Mouse (Mus musculus) CH12.LX (cell line): ENCODE data around the gene Gas2l1. TPM values are rescaled to one million over a fixed set of nuclear protein-coding genes. Genes with fewer than 3 reads are reported as not detected.

ENCODE experiments used
- DNase-seq: peaks from one replicate; pipeline ENCODE4 v3.0.0-alpha.2; 2013; ENCODE audit errors: extremely low read depth
- H3K27ac ChIP-seq: 2 replicates; pipeline ENCODE4 v1.5.1; 2012; ENCODE audit warnings: low read depth, mild to moderate bottlenecking, control low read depth, moderate library complexity; ENCODE audit not compliant: insufficient read depth
- H3K27me3 ChIP-seq: replicated peaks from 2 replicates; pipeline ENCODE3; 2012; ENCODE audit warnings: inconsistent platforms
- H3K36me3 ChIP-seq, 2 experiments: replicated peaks in 1 of 2; 2 replicates each; pipeline versions ENCODE3 to v1.6.1; 2012; ENCODE audit warnings: inconsistent platforms in 1 of 2, low read length in 1 of 2, mild to moderate bottlenecking in 1 of 2, mixed read lengths in 1 of 2, moderate library complexity in 1 of 2; ENCODE audit not compliant: control insufficient read depth in 1 of 2, insufficient read depth in 1 of 2
- H3K4me1 ChIP-seq, 2 experiments: 2 replicates each; pipeline ENCODE4 v1.6.1; 2012; ENCODE audit warnings: inconsistent platforms in 1 of 2, moderate library complexity in 1 of 2; ENCODE audit not compliant: insufficient read depth in 2 of 2, control insufficient read depth in 1 of 2
- H3K4me2 ChIP-seq: 2 replicates; pipeline ENCODE4 v1.6.1; 2012; ENCODE audit warnings: low read depth, mild to moderate bottlenecking, control low read depth; ENCODE audit not compliant: poor library complexity, insufficient read depth, severe bottlenecking
- H3K4me3 ChIP-seq, 3 experiments: fragments of 150-350 bp in 1 of 3; sonication (generic) in 1 of 3; replicated peaks in 1 of 3; 2 replicates each; pipeline versions ENCODE3 to v1.5.1; 2011 to 2012; ENCODE audit warnings: low read depth in 2 of 3, low read length in 2 of 3, mild to moderate bottlenecking in 2 of 3, moderate library complexity in 2 of 3, control low read depth in 1 of 3, improper control_type of control experiment in 1 of 3, inconsistent platforms in 1 of 3, mixed read lengths in 1 of 3; ENCODE audit not compliant: poor library complexity in 1 of 3
- H3K79me2 ChIP-seq: replicated peaks from 2 replicates; pipeline ENCODE4 v1.6.1; 2012; ENCODE audit warnings: mild to moderate bottlenecking, moderate library complexity; ENCODE audit not compliant: control insufficient read depth, poor library complexity, insufficient read depth, severe bottlenecking; ENCODE audit errors: extremely low read depth
- H3K9ac ChIP-seq: 2 replicates; pipeline ENCODE4 v1.6.1; 2012; ENCODE audit warnings: low read depth, mild to moderate bottlenecking, control low read depth, moderate library complexity; ENCODE audit not compliant: insufficient read depth
- H3K9me3 ChIP-seq: replicated peaks from 2 replicates; pipeline ENCODE3; 2012; ENCODE audit warnings: low read length, inconsistent platforms, mixed read lengths
- BHLHE40 ChIP-seq: IDR thresholded peaks from 2 replicates; pipeline ENCODE4 v1.6.1; 2011; ENCODE audit warnings: mild to moderate bottlenecking, low read depth, low read length, improper control_type of control experiment
- CHD1 ChIP-seq: IDR thresholded peaks from 2 replicates; pipeline ENCODE4 v1.6.1; 2012; ENCODE audit warnings: low read depth, low read length, improper control_type of control experiment, inconsistent platforms
- E2F4 ChIP-seq: IDR thresholded peaks from 2 replicates; pipeline ENCODE4 v1.6.1; 2011; ENCODE audit warnings: low read depth, low read length, improper control_type of control experiment; ENCODE audit not compliant: insufficient replicate concordance
- ETS1 ChIP-seq: conservative IDR thresholded peaks from 2 replicates; pipeline ENCODE4 v1.6.1; 2012; ENCODE audit warnings: low read depth, mild to moderate bottlenecking, inconsistent platforms, low read length, improper control_type of control experiment, moderate library complexity
- HCFC1 ChIP-seq: IDR thresholded peaks from 2 replicates; pipeline ENCODE4 v1.6.1; 2012; ENCODE audit warnings: low read depth, mild to moderate bottlenecking, inconsistent platforms, low read length, improper control_type of control experiment
- JUN ChIP-seq: IDR thresholded peaks from 2 replicates; pipeline ENCODE4 v1.6.1; 2011; ENCODE audit warnings: low read depth, mild to moderate bottlenecking, low read length, improper control_type of control experiment, moderate library complexity; ENCODE audit not compliant: insufficient read depth
- JUND ChIP-seq: conservative IDR thresholded peaks from 2 replicates; pipeline ENCODE4 v1.6.1; 2011; ENCODE audit warnings: low read depth, low read length, improper control_type of control experiment
- MEF2A ChIP-seq: IDR thresholded peaks from 2 replicates; pipeline ENCODE4 v1.6.1; 2014; ENCODE audit warnings: low read depth, mild to moderate bottlenecking, inconsistent platforms, low read length, improper control_type of control experiment, borderline replicate concordance
- MYC ChIP-seq: IDR thresholded peaks from 2 replicates; pipeline ENCODE4 v1.6.1; 2011; ENCODE audit warnings: low read depth, mild to moderate bottlenecking, improper control_type of control experiment, low read length
- NELFE ChIP-seq: IDR thresholded peaks from 2 replicates; pipeline ENCODE4 v1.6.1; 2011; ENCODE audit warnings: low read depth, low read length, improper control_type of control experiment
- NRF1 ChIP-seq: IDR thresholded peaks from 2 replicates; pipeline ENCODE4 v1.6.1; 2014; ENCODE audit warnings: low read depth, mild to moderate bottlenecking, inconsistent platforms, low read length, improper control_type of control experiment, moderate library complexity
- POLR2AphosphoS2 ChIP-seq: IDR thresholded peaks from 2 replicates; pipeline ENCODE4 v1.6.1; 2011; ENCODE audit warnings: low read depth, low read length, improper control_type of control experiment
- RAD21 ChIP-seq: IDR thresholded peaks from 2 replicates; pipeline ENCODE4 v1.6.1; 2011; ENCODE audit warnings: low read depth, mild to moderate bottlenecking, low read length, improper control_type of control experiment, moderate library complexity
- RCOR1 ChIP-seq: conservative IDR thresholded peaks from 2 replicates; pipeline ENCODE4 v1.6.1; 2012; ENCODE audit warnings: low read depth, mild to moderate bottlenecking, inconsistent platforms, low read length, improper control_type of control experiment
- SMC3 ChIP-seq: IDR thresholded peaks from 2 replicates; pipeline ENCODE4 v1.6.1; 2011; ENCODE audit warnings: low read depth, low read length, improper control_type of control experiment
- TBP ChIP-seq: conservative IDR thresholded peaks from 2 replicates; pipeline ENCODE4 v1.6.1; 2011; ENCODE audit warnings: low read depth, low read length, improper control_type of control experiment
- USF1 ChIP-seq: IDR thresholded peaks from 2 replicates; pipeline ENCODE4 v1.6.1; 2014; ENCODE audit warnings: low read depth, mild to moderate bottlenecking, inconsistent platforms, low read length, improper control_type of control experiment
- ZKSCAN1 ChIP-seq: IDR thresholded peaks from 2 replicates; pipeline ENCODE4 v1.6.1; 2012; ENCODE audit warnings: low read depth, inconsistent platforms, low read length, improper control_type of control experiment, borderline replicate concordance
- dilution Hi-C: fragments of 300-500 bp; cut with MboI; formaldehyde crosslinking; loops from 2 replicates; pipeline ENCODE4 v1.14.3; 2020; ENCODE audit warnings: low sequenced_read_pairs; ENCODE audit not compliant: extremely low pct_unique_long_range_greater_than_20kb, extremely low pct_ligation_motif_present
- in situ Hi-C: fragments of 300-500 bp; cut with MboI; formaldehyde crosslinking; loops from 3 replicates; pipeline ENCODE4 v1.14.3; 2019; ENCODE audit warnings: low sequenced_read_pairs, low pct_ligation_motif_present, low pct_unique_long_range_greater_than_20kb, mixed read lengths
- polyA plus RNA-seq: library from polyadenylated mRNA; unstranded; fragments of >175 nt; gene quantifications from 2 replicates; pipeline ENCODE4 v1.2.1, GENCODE M21; 2012; ENCODE audit warnings: low read depth; ENCODE audit not compliant: insufficient read length
- total RNA-seq, 2 experiments: library from RNA; depleted of rRNA; stranded (reverse); fragments of 300-350 nt in 1 of 2; fragments of >200 nt in 1 of 2; gene quantifications; 2 replicates each; pipeline ENCODE4 v1.2.3; 2012 to 2014

Gene Gas2l1
- total and polyA plus RNA-seq, 3 experiments = 3.3 to 12.5 (median 8.8) TPM

- Histone ChIP-seq H3K4me1 (no peaks in the 10 kb centered on the region), H3K79me2 (no peaks in the 10 kb centered on the region), H3K4me3 (no peak overlapping the region), H3K36me3 (peaks cover 83 to 100% of the 10 kb centered on the region in 2 experiments), H3K27ac (no peak overlapping the region), H3K9me3 (no peaks in the 10 kb centered on the region), H3K4me2 (no peak overlapping the region), H3K9ac (no peak overlapping the region), H3K27me3 (no peaks in the 10 kb centered on the region)
- no peak for TF ChIP-seq NRF1
- DNase-seq = no peak
- dilution Hi-C loops (no loop called here), in situ Hi-C loops (no loop called here)
Measured at GRCm38 (mm10) chr11:5035421-5035820, 29.7 kb downstream of the Gas2l1 start.

- dilution Hi-C loops = no loop called here
- Histone ChIP-seq H3K9ac (no peak overlapping the region), H3K4me1 (no peaks in the 10 kb centered on the region)
Measured at GRCm38 (mm10) chr11:5033136-5033535, 32.0 kb downstream of the Gas2l1 start.

GRCm38 (mm10) chr11:5032706-5033105 is 32.4 kb downstream of the Gas2l1 start:
- dilution Hi-C loops = no loop called here

More at GRCm38 (mm10) chr11:5033136-5033535, 32.0 kb downstream of the Gas2l1 start:
- in situ Hi-C loops = no loop called here
- Histone ChIP-seq H3K4me2 (no peak overlapping the region), H3K27me3 (no peaks in the 10 kb centered on the region), H3K4me3 (no peak overlapping the region), H3K36me3 (peaks cover 76 to 94% of the 10 kb centered on the region in 2 experiments), H3K27ac (no peak overlapping the region), H3K9me3 (no peaks in the 10 kb centered on the region), H3K79me2 (no peaks in the 10 kb centered on the region)
- TF ChIP-seq NELFE (no peak), CHD1 (no peak), MYC (no peak), JUN (no peak), TBP (no peak), POLR2AphosphoS2 (no peak), SMC3 (no peak), HCFC1 (no peak), USF1 (no peak), RAD21 (no peak), RCOR1 (no peak), BHLHE40 (no peak), ETS1 (no peak), JUND (no peak), ZKSCAN1 (no peak), E2F4 (no peak)
- DNase-seq = no peak

More at GRCm38 (mm10) chr11:5032706-5033105, 32.4 kb downstream of the Gas2l1 start:
- no peak overlapping the region for H3K4me2 ChIP-seq
- H3K27ac ChIP-seq = no peak overlapping the region
- no peaks in the 10 kb centered on the region for H3K27me3 ChIP-seq
- no peak for DNase-seq
- H3K4me1 ChIP-seq = no peaks in the 10 kb centered on the region
- H3K9ac ChIP-seq = no peak overlapping the region
- H3K4me3 ChIP-seq = no peak overlapping the region
- H3K36me3 ChIP-seq = peaks cover 77 to 94% of the 10 kb centered on the region in 2 experiments
- TF ChIP-seq MEF2A = no peak
- TF ChIP-seq ZKSCAN1 = peak; percentile 90
- TF ChIP-seq, all 38 proteins: peak for 1
- H3K79me2 ChIP-seq = no peaks in the 10 kb centered on the region
- no peaks in the 10 kb centered on the region for H3K9me3 ChIP-seq
- in situ Hi-C loops = no loop called here
